Mouse (Mus musculus) intestine, embryonic 15.5 days (tissue): ENCODE results near the gene Mael. TPM values are rescaled to one million over a fixed set of nuclear protein-coding genes. Genes with fewer than 3 reads are reported as not detected.

Source experiments
- polyA plus RNA-seq: library from polyadenylated mRNA; unstranded; fragments of >200 nt; fragmentation: Nextera tagmentation; extraction: Ambion mirVana; gene quantifications from 2 replicates; pipeline ENCODE4 v1.2.1, GENCODE M21; 2015

Gene Mael
- polyA plus RNA-seq, 1 experiment from 2014 or later: not detected

Other genes starting within 250 kb of the Mael start
- 10.0 and 10.1 TPM in 2 replicates for gene Pou2f1, start 236.1 kb downstream of the Mael start, polyA plus RNA-seq
- gene Dusp27, start 110.8 kb downstream of the Mael start, polyA plus RNA-seq: 1.8 TPM in 2 replicates
- 59.8 and 60.2 TPM in 2 replicates for gene Gpa33, start 108.5 kb downstream of the Mael start, polyA plus RNA-seq
- gene Ildr2, start 15.4 kb upstream of the Mael start, polyA plus RNA-seq: 0.67 and 0.81 TPM in 2 replicates
- 41.5 and 41.7 TPM in 2 replicates for gene Tada1, start 140.3 kb upstream of the Mael start, polyA plus RNA-seq
- gene Pogk, start 171.1 kb upstream of the Mael start, polyA plus RNA-seq: 9.0 and 10.4 TPM in 2 replicates